28 mouse cellular contexts compared by ENCODE assay signal in the genomic region with DNA sequence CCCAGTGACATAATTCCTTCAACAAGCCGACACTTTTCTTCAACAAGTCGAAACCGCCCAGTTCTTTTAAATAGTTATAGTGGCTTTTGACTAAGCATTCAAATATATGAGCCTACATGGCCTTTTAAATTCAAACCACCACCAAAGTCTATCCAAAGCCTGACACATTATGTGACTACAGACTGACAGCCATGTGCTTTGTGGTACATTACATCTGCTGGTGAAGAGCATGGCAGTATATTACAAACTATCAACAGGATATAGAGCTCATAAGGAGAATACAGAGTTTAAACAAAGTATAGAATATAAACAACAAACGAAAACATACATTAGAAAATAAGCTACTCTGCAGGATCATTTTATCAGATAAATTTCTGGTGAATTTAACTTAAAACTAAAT.
"Had no signal": no experiment of that assay in that cellular context is flagged by ENCODE, and none has a peak within 500 bp of the region (broad histone marks: within the 10 kb centered on the region; RNA-seq: fewer than 3 reads in every experiment).

No protein-coding gene starts in this region.

- H3K4me3 ChIP-seq: embryonic facial prominence, embryonic 10.5 days; embryonic facial prominence, embryonic 12.5 days; embryonic facial prominence, embryonic 13.5 days; embryonic facial prominence, embryonic 15.5 days; erythroblast, embryonic 14.5 days; forebrain, embryonic 10.5 days; forebrain, embryonic 12.5 days; forebrain, embryonic 13.5 days; forebrain, embryonic 15.5 days; gastrocnemius, adult 2 months; heart, adult 2 months had no signal

- H3K9ac ChIP-seq: embryonic facial prominence, embryonic 12.5 days; embryonic facial prominence, embryonic 13.5 days; embryonic facial prominence, embryonic 15.5 days; forebrain, embryonic 12.5 days; forebrain, embryonic 13.5 days; forebrain, embryonic 15.5 days; forebrain, postnatal 0 days had no signal

- H3K9me3 ChIP-seq: embryonic facial prominence, embryonic 10.5 days; embryonic facial prominence, embryonic 12.5 days; embryonic facial prominence, embryonic 13.5 days; embryonic facial prominence, embryonic 15.5 days; forebrain, embryonic 10.5 days; forebrain, embryonic 12.5 days; forebrain, embryonic 13.5 days; forebrain, embryonic 15.5 days had no signal

- H3K4me2 ChIP-seq: embryonic facial prominence, embryonic 12.5 days; embryonic facial prominence, embryonic 13.5 days; embryonic facial prominence, embryonic 15.5 days; forebrain, embryonic 12.5 days; forebrain, embryonic 13.5 days; forebrain, embryonic 15.5 days had no signal

- H3K4me1 ChIP-seq: embryonic facial prominence, embryonic 10.5 days; embryonic facial prominence, embryonic 12.5 days; embryonic facial prominence, embryonic 13.5 days; embryonic facial prominence, embryonic 15.5 days; forebrain, embryonic 10.5 days; forebrain, embryonic 12.5 days; forebrain, embryonic 13.5 days; forebrain, embryonic 15.5 days had no signal

- H3K36me3 ChIP-seq: embryonic facial prominence, embryonic 10.5 days; embryonic facial prominence, embryonic 12.5 days; embryonic facial prominence, embryonic 13.5 days; embryonic facial prominence, embryonic 15.5 days; forebrain, embryonic 10.5 days; forebrain, embryonic 12.5 days; forebrain, embryonic 15.5 days had no signal

- H3K27me3 ChIP-seq: embryonic facial prominence, embryonic 12.5 days; embryonic facial prominence, embryonic 13.5 days; embryonic facial prominence, embryonic 15.5 days; forebrain, embryonic 12.5 days; forebrain, embryonic 13.5 days; forebrain, embryonic 15.5 days had no signal

- H3K27ac ChIP-seq: embryonic facial prominence, embryonic 10.5 days; embryonic facial prominence, embryonic 12.5 days; embryonic facial prominence, embryonic 13.5 days; embryonic facial prominence, embryonic 15.5 days; forebrain, embryonic 10.5 days; forebrain, embryonic 12.5 days; forebrain, embryonic 13.5 days; forebrain, embryonic 15.5 days; gastrocnemius, adult 2 months; heart, adult 2 months had no signal

- ATAC-seq: forebrain, embryonic 14.5 days; forebrain, embryonic 15.5 days; forebrain, embryonic 16.5 days; forebrain, postnatal 0 days had no signal

- DNase-seq: cerebellum, adult 8-10 months; cerebellum, adult 9-10 months; cerebellum, adult 9-11 months; cerebellum, postnatal 10 days; cerebellum, postnatal 14 days; cerebellum, postnatal 25 days; cerebellum, postnatal 36 days; embryo, embryonic 11 days; forebrain, postnatal 0 days; gastrocnemius, adult 2 months; gastrocnemius, postnatal 10 days; gastrocnemius, postnatal 14 days; gastrocnemius, postnatal 25 days; gastrocnemius, postnatal 36 days; heart, adult 11 months; heart, adult 18-20 months; heart, adult 2 months had no signal
